ENCODE assay signal across 9 mouse cellular contexts in genomic region chr5:123906146-123906975, GRCm38 (mm10). TPM values are rescaled to one million over a fixed set of nuclear protein-coding genes. Genes with fewer than 3 reads are reported as not detected.
DNase-seq lines count a peak whose midpoint lies in the region; ATAC-seq and TF ChIP-seq lines count a peak whose summit lies in the region.
"Had no signal": no experiment of that assay in that cellular context is flagged by ENCODE, and none has a peak within 500 bp of the region (broad histone marks: within the 10 kb centered on the region; RNA-seq: fewer than 3 reads in every experiment).

No protein-coding gene starts in this region.

- no peak for TF ChIP-seq EP300 in heart, adult 2 months (IDR thresholded peaks at IDR 0.05; ENCODE audit: insufficient read depth, low read depth, low read length)

- 0 out of 2 replicates have a peak overlapping the region, but pooled peaks have one; percentile 23 for H3K9ac ChIP-seq in heart, embryonic 11.5 days (ENCODE audit: low read depth, low read length)
- no peak overlapping the region for H3K9ac ChIP-seq in heart, adult 2 months (ENCODE audit: low read depth, low read length)
- H3K9ac ChIP-seq in forebrain, postnatal 0 days: peak overlapping the region; percentile 39

- intact Hi-C loops in heart, adult 2 months (cut with DNase I): loop anchor here (2.0 to 5.0 kb wide), 5 partner anchors 76 to 280 kb away; partner anchors contain the start of genes Kntc1, Rsrc2 and Zcchc8

- H3K27ac ChIP-seq in heart, embryonic 11.5 days (ENCODE audit: low read depth, low read length): no peak overlapping the region
- no peak overlapping the region for H3K27ac ChIP-seq in heart, adult 2 months
- no peak overlapping the region for H3K27ac ChIP-seq in forebrain, postnatal 0 days (ENCODE audit: low read depth, low read length)

- no peak for TF ChIP-seq CTCF in heart, adult 2 months (IDR thresholded peaks at IDR 0.05)
- no peak for TF ChIP-seq CTCF in G1E (IDR thresholded peaks at IDR 0.05; ENCODE audit: low read depth, low read length)
- no peak for TF ChIP-seq CTCF in forebrain, postnatal 0 days (IDR thresholded peaks at IDR 0.05; ENCODE audit: low read depth)

- 71% methylated on average over 17 of the region's 17 CpGs for WGBS in heart, embryonic 11.5 days (ENCODE audit: insufficient replicate concordance)
- WGBS in heart, adult 2 months: 68% methylated on average over 17 of the region's 17 CpGs
- 67% methylated on average over 17 of the region's 17 CpGs for WGBS in forebrain, postnatal 0 days

- DNase-seq in heart, adult 2 months: no peak
- DNase-seq in G1E (ENCODE audit: low spot score): no peak
- no peak for DNase-seq in forebrain, postnatal 0 days
- DNase-seq in yolk sac, embryonic 10.5 days (ENCODE audit: low spot score): no peak
- DNase-seq in thymus, postnatal 10 days (ENCODE audit: low spot score in 2 of 2): no peak

- H3K4me2 ChIP-seq in heart, embryonic 11.5 days: peak overlapping the region; percentile 98
- H3K4me2 ChIP-seq in forebrain, postnatal 0 days (ENCODE audit: low read depth): peak overlapping the region; percentile 87

- ATAC-seq in heart, embryonic 11.5 days (replicated peaks; ENCODE audit: insufficient number of reproducible peaks, low FRiP score, low TSS enrichment): no peak
- no peak for ATAC-seq in G1E (ENCODE audit: extremely low read depth, insufficient number of reproducible peaks, low FRiP score, poor library complexity, severe bottlenecking)
- ATAC-seq in forebrain, postnatal 0 days: no peak
- peak; percentile 31 for ATAC-seq in megakaryocyte, adult 5-6 weeks (ENCODE audit: poor library complexity, severe bottlenecking)
- no peak for ATAC-seq in inflammation-experienced regulatory T-cells, adult 6 months

- H3K9me3 ChIP-seq in heart, embryonic 11.5 days (replicated peaks; ENCODE audit: control insufficient read depth, low read length): no peaks in the 10 kb centered on the region
- no peaks in the 10 kb centered on the region for H3K9me3 ChIP-seq in G1E (replicated peaks)
- no peaks in the 10 kb centered on the region for H3K9me3 ChIP-seq in forebrain, postnatal 0 days (ENCODE audit: low read length)

- no peak for TF ChIP-seq POLR2A in heart, adult 2 months (IDR thresholded peaks at IDR 0.05; ENCODE audit: insufficient read depth, low read depth, low read length)

- H3K27me3 ChIP-seq in heart, embryonic 11.5 days (ENCODE audit: control insufficient read depth, insufficient read depth, low read length): no peaks in the 10 kb centered on the region
- H3K27me3 ChIP-seq in heart, adult 2 months (ENCODE audit: control insufficient read depth, insufficient read depth, low read length): no peaks in the 10 kb centered on the region
- no peaks in the 10 kb centered on the region; the same call in 1 of the 2 replicates for H3K27me3 ChIP-seq in G1E (ENCODE audit: insufficient read depth, low read length)
- H3K27me3 ChIP-seq in forebrain, postnatal 0 days (ENCODE audit: insufficient read depth, low read length): no peaks in the 10 kb centered on the region

- H3K4me3 ChIP-seq in heart, embryonic 11.5 days (ENCODE audit: low read depth, low read length): peak overlapping the region; percentile 84
- no peak overlapping the region for H3K4me3 ChIP-seq in heart, adult 2 months
- peak overlapping the region; percentile 95; the same call in 1 of the 2 replicates for H3K4me3 ChIP-seq in G1E (ENCODE audit: low read depth, low read length)
- H3K4me3 ChIP-seq in forebrain, postnatal 0 days (ENCODE audit: low read depth, low read length): peak overlapping the region; percentile 64

- peaks cover 14% of the 10 kb centered on the region for H3K36me3 ChIP-seq in heart, embryonic 11.5 days (ENCODE audit: control insufficient read depth, insufficient read depth, low read length)
- H3K36me3 ChIP-seq in heart, adult 2 months (ENCODE audit: control insufficient read depth, insufficient read depth, low read length): no peaks in the 10 kb centered on the region
- H3K36me3 ChIP-seq in G1E (replicated peaks): peaks cover 34% of the 10 kb centered on the region
- peaks cover 15% of the 10 kb centered on the region; the same call in 1 of the 2 replicates for H3K36me3 ChIP-seq in forebrain, postnatal 0 days (ENCODE audit: insufficient read depth)

- H3K4me1 ChIP-seq in heart, embryonic 11.5 days (ENCODE audit: control insufficient read depth, insufficient read depth, low read length): peaks cover 12% of the 10 kb centered on the region
- peaks cover 4% of the 10 kb centered on the region for H3K4me1 ChIP-seq in heart, adult 2 months (ENCODE audit: control insufficient read depth, insufficient read depth, low read length)
- peaks cover 41% of the 10 kb centered on the region for H3K4me1 ChIP-seq in G1E (ENCODE audit: insufficient read depth, low read depth, low read length)
- H3K4me1 ChIP-seq in forebrain, postnatal 0 days (ENCODE audit: insufficient read depth): peaks cover 9% of the 10 kb centered on the region; the same call in 1 of the 2 replicates

- H3K79me2 ChIP-seq in heart, adult 2 months (replicated peaks; ENCODE audit: control insufficient read depth, insufficient read depth, low read length): peaks cover 6% of the 10 kb centered on the region

RNA-seq across cellular contexts. Expression of gene Denr, which starts 0.6 kb away (rescaled TPM):
- polyA plus RNA-seq in heart, embryonic 11.5 days (2014; fragmentation: Nextera tagmentation; extraction: Ambion mirVana): 104 and 110 TPM in 2 replicates
- 10 to 100 TPM; 49.6 to 58.8 TPM for total RNA-seq in heart, adult 2 months (2021)
- polyA plus RNA-seq in heart, adult 2 months (2012; rRNA removed): 20.6 and 35.1 TPM in 2 replicates
- 54.0 and 97.5 TPM in 2 replicates for total RNA-seq in G1E (2014; fragmentation: Nextera tagmentation)
- total RNA-seq in G1E (2017): 39.7 and 51.7 TPM in 2 replicates
- polyA plus RNA-seq in G1E (2012): 150 and 207 TPM in 2 replicates
- 25.2 and 25.3 TPM in 2 replicates for total RNA-seq in forebrain, postnatal 0 days (2014; rRNA removed)
- 128 and 130 TPM in 2 replicates for polyA plus RNA-seq in forebrain, postnatal 0 days (2015; fragmentation: Nextera tagmentation; extraction: Ambion mirVana)
- total RNA-seq in megakaryocyte, adult 5-6 weeks (2015): 44.6 and 55.2 TPM in 2 replicates
- total RNA-seq in megakaryocyte, adult 5-6 weeks (2017): 32.4 and 34.3 TPM in 2 replicates
- 10 to 100 TPM; 60.1 to 83.1 (median 71.9) TPM for polyA plus RNA-seq in inflammation-experienced regulatory T-cells, adult 6 months (2017; shearing (Covaris generic))

RNA-seq across cellular contexts. Expression of gene Gm43518, which starts 20.9 kb away (rescaled TPM):
- 0.93 and 1.2 TPM in 2 replicates for polyA plus RNA-seq in heart, embryonic 11.5 days (2014; fragmentation: Nextera tagmentation; extraction: Ambion mirVana)
- total RNA-seq in heart, adult 2 months (2021): under 1 TPM in 1 of 2 experiments, not detected in 1; 0.47 TPM
- polyA plus RNA-seq in heart, adult 2 months (2012; rRNA removed): 1.1 TPM in 1 of 2 replicates, not detected in the other
- total RNA-seq in G1E (2014; fragmentation: Nextera tagmentation): 1.6 TPM in 1 of 2 replicates, not detected in the other
- 0.27 and 1.5 TPM in 2 replicates for total RNA-seq in G1E (2017)
- not detected in 2 replicates for polyA plus RNA-seq in G1E (2012)
- total RNA-seq in forebrain, postnatal 0 days (2014; rRNA removed): 0.38 and 0.57 TPM in 2 replicates
- polyA plus RNA-seq in forebrain, postnatal 0 days (2015; fragmentation: Nextera tagmentation; extraction: Ambion mirVana): 0.30 and 1.2 TPM in 2 replicates
- not detected in 2 replicates for total RNA-seq in megakaryocyte, adult 5-6 weeks (2015)
- 0.73 TPM in 1 of 2 replicates, not detected in the other for total RNA-seq in megakaryocyte, adult 5-6 weeks (2017)
- polyA plus RNA-seq in inflammation-experienced regulatory T-cells, adult 6 months (2017; shearing (Covaris generic)): 1 to 10 TPM in 2 of 3 experiments, not detected in 1; 4.9 to 5.1 TPM

RNA-seq across cellular contexts. Expression of gene Ccdc62, which starts 24.1 kb away (rescaled TPM):
- polyA plus RNA-seq in heart, embryonic 11.5 days (2014; fragmentation: Nextera tagmentation; extraction: Ambion mirVana): 6.0 and 6.4 TPM in 2 replicates
- total RNA-seq in heart, adult 2 months (2021): 1 to 10 TPM; 1.9 to 2.5 TPM
- 2.0 and 3.7 TPM in 2 replicates for polyA plus RNA-seq in heart, adult 2 months (2012; rRNA removed)
- total RNA-seq in G1E (2014; fragmentation: Nextera tagmentation): 2.8 and 9.4 TPM in 2 replicates
- 3.0 and 3.9 TPM in 2 replicates for total RNA-seq in G1E (2017)
- polyA plus RNA-seq in G1E (2012): 5.0 and 5.6 TPM in 2 replicates
- total RNA-seq in forebrain, postnatal 0 days (2014; rRNA removed): 3.6 and 3.7 TPM in 2 replicates
- 3.3 and 3.7 TPM in 2 replicates for polyA plus RNA-seq in forebrain, postnatal 0 days (2015; fragmentation: Nextera tagmentation; extraction: Ambion mirVana)
- total RNA-seq in megakaryocyte, adult 5-6 weeks (2015): 1.1 and 1.5 TPM in 2 replicates
- 0.16 and 0.62 TPM in 2 replicates for total RNA-seq in megakaryocyte, adult 5-6 weeks (2017)
- 10 to 100 TPM in 1 of 3 experiments, 1 to 10 TPM in 2; 6.2 to 16.6 (median 8.1) TPM for polyA plus RNA-seq in inflammation-experienced regulatory T-cells, adult 6 months (2017; shearing (Covaris generic))

RNA-seq across cellular contexts. Expression of gene Hcar1, which starts 26.5 kb away (rescaled TPM):
- polyA plus RNA-seq in heart, embryonic 11.5 days (2014; fragmentation: Nextera tagmentation; extraction: Ambion mirVana): 0.06 TPM in 1 of 2 replicates, not detected in the other
- total RNA-seq in heart, adult 2 months (2021): under 1 TPM; 0.55 to 0.57 TPM
- 2.0 and 3.0 TPM in 2 replicates for polyA plus RNA-seq in heart, adult 2 months (2012; rRNA removed)
- not detected in 2 replicates for total RNA-seq in G1E (2014; fragmentation: Nextera tagmentation)
- 0.06 and 0.22 TPM in 2 replicates for total RNA-seq in G1E (2017)
- not detected in 2 replicates for polyA plus RNA-seq in G1E (2012)
- 0.62 and 1.00 TPM in 2 replicates for total RNA-seq in forebrain, postnatal 0 days (2014; rRNA removed)
- polyA plus RNA-seq in forebrain, postnatal 0 days (2015; fragmentation: Nextera tagmentation; extraction: Ambion mirVana): 0.60 and 0.61 TPM in 2 replicates
- not detected in 2 replicates for total RNA-seq in megakaryocyte, adult 5-6 weeks (2015)
- total RNA-seq in megakaryocyte, adult 5-6 weeks (2017): 0.04 TPM in 1 of 2 replicates, not detected in the other
- not detected for polyA plus RNA-seq in inflammation-experienced regulatory T-cells, adult 6 months (2017; shearing (Covaris generic))
- total RNA-seq: hematopoietic stem cell, adult 5-6 weeks had no signal

RNA-seq across cellular contexts. Expression of gene Hcar2, which starts 41.1 kb away (rescaled TPM):
- not detected in 2 replicates for polyA plus RNA-seq in heart, embryonic 11.5 days (2014; fragmentation: Nextera tagmentation; extraction: Ambion mirVana)
- under 1 TPM in 1 of 2 experiments, not detected in 1; 0.29 TPM for total RNA-seq in heart, adult 2 months (2021)
- polyA plus RNA-seq in heart, adult 2 months (2012; rRNA removed): 0.38 and 1.8 TPM in 2 replicates
- total RNA-seq in G1E (2014; fragmentation: Nextera tagmentation): not detected in 2 replicates
- total RNA-seq in G1E (2017): 0.12 and 0.22 TPM in 2 replicates
- not detected in 2 replicates for polyA plus RNA-seq in G1E (2012)
- total RNA-seq in forebrain, postnatal 0 days (2014; rRNA removed): not detected in 2 replicates
- not detected in 2 replicates for polyA plus RNA-seq in forebrain, postnatal 0 days (2015; fragmentation: Nextera tagmentation; extraction: Ambion mirVana)
- total RNA-seq in megakaryocyte, adult 5-6 weeks (2015): 10.8 and 20.9 TPM in 2 replicates
- 6.7 and 8.1 TPM in 2 replicates for total RNA-seq in megakaryocyte, adult 5-6 weeks (2017)
- under 1 TPM in 2 of 3 experiments, not detected in 1; 0.28 to 0.30 TPM for polyA plus RNA-seq in inflammation-experienced regulatory T-cells, adult 6 months (2017; shearing (Covaris generic))
